Mouse (Mus musculus) midbrain, embryonic 16.5 days (tissue): Measurements from ENCODE around the gene Pnmal1. TPM values are rescaled to one million over a fixed set of nuclear protein-coding genes. Genes with fewer than 3 reads are reported as not detected.
A peak's percentile ranks its signal among the peaks of the same experiment; 100 is the strongest.

Source experiments
- ATAC-seq: fragments of 200-750 bp; cut with Nextera tagmentation; 2 replicates; pipeline ENCODE4 v1.8.0; 2017; ENCODE audit warnings: moderate TSS enrichment
- H3K27ac ChIP-seq: fragments of 300-500 bp; sonication (generic); 2 replicates; pipeline ENCODE4 v1.5.1; 2014; ENCODE audit warnings: mild to moderate bottlenecking, low read length, mixed read lengths
- H3K27me3 ChIP-seq: fragments of 300-500 bp; sonication (generic); 2 replicates; pipeline ENCODE4 v1.6.1; 2014; ENCODE audit warnings: low read depth, low read length, mixed read lengths; ENCODE audit not compliant: control insufficient read depth, insufficient read depth
- H3K36me3 ChIP-seq: fragments of 300-500 bp; sonication (generic); 2 replicates; pipeline ENCODE4 v1.6.1; 2014; ENCODE audit warnings: mild to moderate bottlenecking, low read length, moderate library complexity, mixed read lengths; ENCODE audit not compliant: control insufficient read depth, insufficient read depth
- H3K4me1 ChIP-seq: fragments of 300-500 bp; sonication (generic); 2 replicates; pipeline ENCODE4 v1.6.1; 2014; ENCODE audit warnings: mild to moderate bottlenecking, low read length, mixed read lengths; ENCODE audit not compliant: control insufficient read depth, insufficient read depth
- H3K4me2 ChIP-seq: fragments of 300-500 bp; sonication (generic); 2 replicates; pipeline ENCODE4 v1.6.1; 2014; ENCODE audit warnings: mild to moderate bottlenecking, low read length, mixed read lengths
- H3K4me3 ChIP-seq: fragments of 300-500 bp; sonication (generic); 2 replicates; pipeline ENCODE4 v1.5.1; 2014; ENCODE audit warnings: low read depth, mild to moderate bottlenecking, low read length, moderate library complexity, mixed read lengths
- H3K9ac ChIP-seq: fragments of 300-500 bp; sonication (generic); 2 replicates; pipeline ENCODE4 v1.6.1; 2014; ENCODE audit warnings: low read depth, low read length, mixed read lengths
- H3K9me3 ChIP-seq: fragments of 300-500 bp; sonication (generic); replicated peaks from 2 replicates; pipeline ENCODE4 v1.6.1; 2014; ENCODE audit warnings: mild to moderate bottlenecking, low read length, mixed read lengths; ENCODE audit not compliant: control insufficient read depth, poor library complexity, severe bottlenecking
- WGBS: fragments of 180-500 bp; shearing (Covaris S2); extraction: QIAGEN DNeasy Blood & Tissue Kit; methylation state at CpG from one replicate; pipeline ENCODE4 v1.1.7; 2014; 5-methylcytosine and 5-hydroxymethylcytosine counted together
- polyA plus RNA-seq: library from polyadenylated mRNA; unstranded; fragments of >200 nt; fragmentation: Nextera tagmentation; extraction: Ambion mirVana; gene quantifications from 2 replicates; pipeline ENCODE4 v1.2.1, GENCODE M21; 2015

The Pnmal1 gene
- polyA plus RNA-seq, 1 experiment from 2014 or later: 83.1 TPM

DNA sequence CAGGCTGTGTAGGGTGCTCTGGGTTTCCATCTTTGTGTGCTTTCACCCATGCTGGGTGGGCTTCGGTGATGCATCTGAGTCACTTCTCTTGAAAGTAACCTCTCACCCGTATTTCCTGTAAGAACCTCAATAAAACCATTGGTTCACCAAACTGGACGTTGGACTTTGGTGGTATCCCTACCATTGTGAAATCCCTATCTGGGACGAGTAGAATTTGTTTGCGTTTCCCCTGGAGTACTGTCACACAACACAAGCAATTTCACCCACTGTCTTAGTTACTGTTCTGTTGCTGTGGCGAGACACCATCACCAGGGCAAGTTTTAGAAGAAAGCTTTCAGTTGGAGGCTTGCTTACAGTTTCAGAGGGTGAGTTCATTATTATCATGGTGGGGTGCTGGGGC is 8.9 kb downstream of the Pnmal1 start:
- Histone ChIP-seq H3K4me1 (no peaks in the 10 kb centered on the region), H3K4me3 (no peak overlapping the region), H3K9me3 (no peaks in the 10 kb centered on the region), H3K9ac (no peak overlapping the region), H3K4me2 (no peak overlapping the region), H3K27me3 (no peaks in the 10 kb centered on the region), H3K27ac (no peak overlapping the region), H3K36me3 (no peaks in the 10 kb centered on the region)
- whole genome bisulfite sequencing: 86% methylated on average over 6 of the region's 6 CpGs
- ATAC-seq: no peak

DNA sequence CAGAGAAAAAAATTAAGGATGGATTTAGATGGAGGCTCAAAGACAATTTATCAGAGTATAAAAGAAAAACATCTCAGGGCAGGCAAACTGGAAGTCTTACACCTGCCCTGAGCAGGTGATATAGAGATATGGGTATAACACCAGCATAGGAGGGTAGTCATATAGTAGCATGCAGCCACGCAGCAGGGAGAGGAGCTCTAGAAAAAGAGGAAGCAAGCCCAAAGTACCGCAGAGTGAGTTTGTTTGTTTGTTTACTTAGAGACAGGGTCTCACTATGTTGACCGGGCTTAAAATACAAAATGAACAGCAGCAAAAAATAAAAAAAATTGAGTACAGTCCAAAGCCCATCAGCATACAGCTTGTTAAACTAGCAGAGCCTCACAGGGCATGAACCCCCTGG is 11.7 kb downstream of the Pnmal1 start:
- Histone ChIP-seq H3K4me2 (no peak overlapping the region), H3K27me3 (no peaks in the 10 kb centered on the region), H3K4me3 (no peak overlapping the region), H3K9ac (no peak overlapping the region), H3K27ac (no peak overlapping the region), H3K36me3 (no peaks in the 10 kb centered on the region), H3K4me1 (no peaks in the 10 kb centered on the region), H3K9me3 (no peaks in the 10 kb centered on the region)
- ATAC-seq: no peak
- 82% methylated on average over 3 of the region's 3 CpGs for WGBS

DNA sequence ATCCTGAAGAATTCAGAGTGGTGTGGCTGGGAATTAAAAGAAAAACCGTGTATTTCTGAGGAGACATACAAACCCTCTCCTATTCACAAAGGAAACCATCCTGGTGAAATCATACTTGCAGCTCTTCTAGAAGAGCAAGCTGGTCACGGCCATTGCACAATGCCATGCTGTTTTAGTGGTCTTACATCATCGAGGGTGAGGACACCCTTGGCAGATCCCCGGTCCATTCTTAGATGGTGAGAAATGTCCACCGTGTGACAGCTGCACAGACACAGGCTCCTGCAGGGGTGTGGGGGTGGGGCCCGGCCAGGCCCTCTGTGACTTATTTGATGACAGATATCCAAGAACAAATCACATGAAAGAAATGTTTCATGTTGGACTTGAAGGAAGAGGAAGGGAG is 14.5 kb downstream of the Pnmal1 start:
- no peak overlapping the region for H3K27ac ChIP-seq
- H3K4me1 ChIP-seq: no peaks in the 10 kb centered on the region
- H3K9ac ChIP-seq: no peak overlapping the region
- no peak overlapping the region for H3K4me3 ChIP-seq
- 58% methylated on average over 6 of the region's 6 CpGs for WGBS
- no peaks in the 10 kb centered on the region for H3K36me3 ChIP-seq
- H3K27me3 ChIP-seq: no peaks in the 10 kb centered on the region
- no peaks in the 10 kb centered on the region for H3K9me3 ChIP-seq
- no peak for ATAC-seq
- no peak overlapping the region for H3K4me2 ChIP-seq

DNA sequence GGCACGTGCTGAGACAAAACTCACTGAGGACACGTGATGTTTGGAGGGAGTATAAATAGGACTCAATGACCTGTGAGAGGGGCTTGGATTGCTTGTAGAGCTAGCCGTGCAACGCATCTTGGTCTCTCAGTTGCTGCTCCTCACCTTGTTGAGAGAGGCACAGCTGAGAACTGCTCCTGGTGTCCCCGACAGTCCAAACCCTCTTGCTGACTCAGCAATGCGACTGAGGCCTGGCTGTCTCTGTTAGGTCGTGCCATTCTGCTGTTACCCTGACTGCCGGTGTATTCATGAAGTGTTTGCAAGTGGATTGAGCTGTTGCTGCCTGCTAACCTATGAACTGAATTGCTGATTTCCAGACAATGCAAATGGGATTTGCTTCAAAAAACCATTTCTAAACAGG is 16.8 kb downstream of the Pnmal1 start:
- H3K9ac ChIP-seq: no peak overlapping the region
- 59% methylated on average over 8 of the region's 8 CpGs for WGBS
- no peaks in the 10 kb centered on the region for H3K27me3 ChIP-seq
- H3K36me3 ChIP-seq: no peaks in the 10 kb centered on the region
- H3K4me1 ChIP-seq: peaks cover 4% of the 10 kb centered on the region; the same call in 1 of the 2 replicates
- H3K4me2 ChIP-seq: no peak overlapping the region
- no peaks in the 10 kb centered on the region for H3K9me3 ChIP-seq
- no peak for ATAC-seq
- no peak overlapping the region for H3K4me3 ChIP-seq
- H3K27ac ChIP-seq: no peak overlapping the region

DNA sequence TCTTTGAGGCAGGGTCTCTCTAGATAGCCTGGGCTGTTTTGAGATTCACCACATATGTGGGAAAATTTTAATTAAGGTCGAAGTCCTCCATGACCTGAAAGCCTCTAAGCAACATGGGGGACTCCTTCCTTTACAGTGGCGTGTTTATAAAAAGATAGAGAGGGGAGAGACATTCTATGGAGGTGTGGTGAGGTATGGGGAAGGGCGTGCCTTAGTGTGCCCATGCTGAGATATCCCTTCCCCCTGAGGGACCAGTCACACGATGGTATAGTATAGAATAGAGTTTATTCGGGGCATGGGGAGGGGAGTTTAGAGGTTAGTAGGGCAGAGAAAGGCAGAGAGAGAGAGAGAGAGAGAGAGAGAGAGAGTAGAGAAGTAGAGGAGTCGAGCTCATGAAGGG is 18.7 kb downstream of the Pnmal1 start:
- no peak overlapping the region for H3K27ac ChIP-seq
- peaks cover 14% of the 10 kb centered on the region for H3K4me1 ChIP-seq
- ATAC-seq: no peak
- 78% methylated on average over 6 of the region's 6 CpGs for WGBS
- H3K4me2 ChIP-seq: no peak overlapping the region
- no peaks in the 10 kb centered on the region for H3K9me3 ChIP-seq
- no peaks in the 10 kb centered on the region for H3K27me3 ChIP-seq
- no peaks in the 10 kb centered on the region for H3K36me3 ChIP-seq
- no peak overlapping the region for H3K4me3 ChIP-seq
- H3K9ac ChIP-seq: no peak overlapping the region

DNA sequence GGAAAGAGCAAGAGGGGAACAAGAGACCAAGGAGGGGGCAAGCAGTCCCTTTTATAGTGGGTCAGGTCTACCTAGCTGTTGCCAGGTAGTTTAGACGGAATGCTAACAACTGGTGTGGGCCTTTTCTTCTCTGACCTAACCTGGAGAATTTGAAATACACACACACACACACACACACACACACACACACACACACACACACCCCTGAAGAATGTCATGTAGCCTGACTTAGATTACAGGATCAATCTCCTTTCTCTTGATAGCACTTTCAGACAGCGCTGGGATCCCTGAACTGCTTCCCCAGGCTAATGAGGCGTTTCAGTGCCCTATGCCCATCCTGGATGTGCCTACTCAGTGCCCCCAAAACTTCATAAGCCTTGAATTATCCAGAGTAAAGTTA is 19.1 kb downstream of the Pnmal1 start:
- H3K27me3 ChIP-seq: no peaks in the 10 kb centered on the region
- WGBS: 97% methylated on average over 3 of the region's 3 CpGs
- H3K4me3 ChIP-seq: no peak overlapping the region
- H3K27ac ChIP-seq: no peak overlapping the region
- H3K36me3 ChIP-seq: no peaks in the 10 kb centered on the region
- no peak for ATAC-seq
- H3K4me1 ChIP-seq: peaks cover 18% of the 10 kb centered on the region
- H3K9ac ChIP-seq: no peak overlapping the region
- no peaks in the 10 kb centered on the region for H3K9me3 ChIP-seq
- no peak overlapping the region for H3K4me2 ChIP-seq

DNA sequence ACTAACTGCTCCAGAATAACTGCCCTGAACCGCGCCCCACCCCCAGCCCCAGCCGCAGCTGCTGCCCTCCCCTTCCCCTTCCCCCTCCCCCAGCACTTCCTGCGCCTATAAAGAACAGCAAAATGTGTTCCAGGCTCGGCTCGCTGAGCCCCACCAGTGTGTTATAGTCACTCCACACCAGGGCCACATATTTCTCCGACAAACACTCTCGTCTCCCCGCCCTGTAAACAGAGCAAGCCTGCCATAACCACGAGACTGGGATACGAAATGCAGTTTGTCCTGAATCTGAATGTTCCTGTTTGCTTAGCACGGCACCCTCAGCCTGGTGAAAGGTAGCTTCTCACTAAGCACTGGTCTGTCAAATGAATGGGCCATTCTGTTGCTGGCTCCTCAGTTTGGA is 20.9 kb downstream of the Pnmal1 start:
- Histone ChIP-seq H3K9ac (no peak overlapping the region), H3K4me1 (peaks cover 30% of the 10 kb centered on the region), H3K27ac (peak overlapping the region; percentile 62), H3K36me3 (no peaks in the 10 kb centered on the region), H3K27me3 (no peaks in the 10 kb centered on the region), H3K4me3 (no peak overlapping the region), H3K9me3 (no peaks in the 10 kb centered on the region), H3K4me2 (peak overlapping the region; percentile 41)
- 13% methylated on average over 12 of the region's 12 CpGs for WGBS
- no peak for ATAC-seq

DNA sequence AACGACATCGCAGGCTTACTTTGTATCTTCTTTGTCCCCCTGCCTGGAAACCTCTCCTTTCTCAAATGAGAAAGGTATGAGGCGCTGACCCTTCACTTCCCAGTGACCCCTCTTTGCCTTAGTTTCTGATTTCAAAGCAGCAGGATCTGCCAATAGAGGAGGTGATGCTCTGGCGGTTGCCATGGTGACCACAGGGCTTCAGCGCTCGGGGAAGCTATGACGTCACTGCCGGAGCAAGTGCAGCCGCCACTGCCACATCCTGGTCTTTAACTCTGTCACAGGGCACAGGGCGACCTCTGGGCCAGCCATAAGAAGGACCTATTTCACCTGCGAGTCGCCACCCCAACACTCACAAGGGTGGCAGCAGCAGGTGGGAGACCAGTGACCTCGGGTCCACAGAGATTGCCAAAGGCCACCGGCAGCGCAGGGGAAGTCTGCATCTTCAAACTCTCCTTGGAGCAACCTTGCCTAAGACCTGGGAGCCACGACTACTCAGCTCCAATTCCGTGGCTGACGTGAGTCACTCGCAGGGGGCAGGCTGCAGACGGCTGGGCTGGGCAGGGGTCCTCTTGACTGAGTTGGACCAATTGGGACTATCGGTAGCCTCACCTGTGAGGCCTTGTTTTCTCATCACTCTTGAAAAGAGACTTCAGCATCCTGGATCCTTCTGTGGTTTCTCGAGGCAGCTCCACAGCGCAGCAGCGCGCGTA is 23.5 kb downstream of the Pnmal1 start, which contains the start of gene Gm42372:
TSS of gene Gm42372 (plus strand) at position 228 of the 710 bp plus-strand sequence.
- Histone ChIP-seq H3K4me2 (peak within 1 kb of the TSS; percentile 82), H3K36me3 (no peaks in the 10 kb centered on the region), H3K9ac (peak within 1 kb of the TSS; percentile 69), H3K9me3 (no peaks in the 10 kb centered on the region), H3K4me1 (peaks cover 48% of the 10 kb centered on the region), H3K4me3 (peak within 1 kb of the TSS; percentile 49), H3K27me3 (no peaks in the 10 kb centered on the region), H3K27ac (peak within 1 kb of the TSS; percentile 79)
- ATAC-seq: peak; percentile 79
- WGBS: 19% methylated on average over 26 of the region's 26 CpGs

DNA sequence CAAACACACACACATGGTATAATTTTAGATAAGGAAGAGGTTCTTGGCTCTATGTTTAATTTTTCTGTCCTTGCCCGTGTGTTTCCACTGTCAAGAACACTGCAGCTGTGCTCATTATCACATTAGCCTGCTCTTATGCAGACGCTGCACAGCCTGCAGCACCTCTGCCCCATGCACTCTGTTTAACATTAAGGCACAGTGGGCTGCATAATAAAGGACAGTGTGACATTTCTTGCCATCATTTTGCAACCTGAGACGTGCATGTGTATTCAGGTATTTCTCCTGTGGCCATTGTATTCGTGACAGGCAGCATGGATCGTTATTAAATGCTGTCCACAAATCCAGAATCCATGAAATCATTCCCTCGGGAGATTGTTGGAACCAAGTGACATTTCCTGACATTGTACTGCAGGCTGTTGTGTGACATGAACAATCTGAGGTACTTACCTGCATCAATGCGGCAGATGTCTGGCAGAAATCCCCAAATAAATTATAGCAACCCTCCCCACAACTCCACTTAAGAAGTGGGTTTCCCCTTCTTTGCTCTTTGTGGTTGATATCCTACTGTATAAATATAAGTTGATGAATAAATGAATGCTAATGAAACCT is 28.2 kb downstream of the Pnmal1 start:
- no peaks in the 10 kb centered on the region for H3K9me3 ChIP-seq
- 21% methylated on average over 7 of the region's 7 CpGs for WGBS
- H3K4me3 ChIP-seq: no peak overlapping the region
- peaks cover 57% of the 10 kb centered on the region for H3K4me1 ChIP-seq
- H3K27ac ChIP-seq: peak overlapping the region; percentile 80
- ATAC-seq: peak; percentile 47; the same call in 1 of the 2 replicates
- H3K9ac ChIP-seq: peak overlapping the region; percentile 45
- no peaks in the 10 kb centered on the region for H3K36me3 ChIP-seq
- H3K4me2 ChIP-seq: peak overlapping the region; percentile 33
- H3K27me3 ChIP-seq: no peaks in the 10 kb centered on the region
